Mouse (Mus musculus) mature B cell (primary cell): ENCODE data around the gene Rps23.
"Not testable (repeated sequence)": the region's sequence is repeated elsewhere in the genome, so short reads cannot be mapped to it uniquely, and the experiment has no call there.

Source experiments
- in situ Hi-C: fragments of 300-500 bp; cut with MboI; formaldehyde crosslinking; loops from 2 replicates; pipeline ENCODE4 v1.14.3; 2019

Rps23 gene

GRCm38 (mm10) chr13:90922751-90923612, at the start of gene Rps23:
Gene Rps23 (plus strand): TSS chr13:90922958.
- in situ Hi-C loops, result no loop called here

DNA sequence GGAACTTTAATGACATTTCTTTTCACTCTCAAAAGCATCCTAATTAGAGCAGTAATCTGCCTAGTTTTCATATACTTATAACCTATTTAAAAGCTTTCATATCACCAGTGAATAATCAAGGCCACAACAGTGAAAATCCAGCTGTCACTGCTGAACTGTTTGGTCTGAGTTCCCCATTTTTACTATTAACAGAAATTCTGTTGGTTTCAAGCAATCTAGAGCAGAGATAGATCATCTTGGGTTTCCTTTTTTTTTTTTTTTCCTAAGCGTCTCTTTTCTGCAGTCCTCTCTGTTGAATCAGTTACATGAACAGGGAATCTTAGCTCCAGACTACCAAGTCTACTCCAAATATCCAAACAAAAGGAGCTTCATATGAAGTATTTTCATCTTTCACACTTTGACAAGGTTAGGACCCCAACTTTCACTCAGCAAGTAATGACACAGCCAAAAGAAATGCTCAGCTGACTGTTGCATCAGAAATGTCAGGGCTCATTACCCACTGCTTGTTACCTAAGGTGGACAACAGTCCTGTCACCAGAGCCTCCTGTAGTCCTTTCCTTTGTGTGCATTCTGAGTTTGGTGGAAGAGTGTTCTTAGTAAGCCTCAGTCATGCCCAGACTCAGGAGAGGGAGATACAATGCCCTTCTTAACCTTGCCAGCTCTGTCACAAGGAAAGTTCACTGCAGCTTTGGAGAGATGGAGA, 40.9 kb upstream of the Rps23 start:
- in situ Hi-C loops, result no loop called here

DNA sequence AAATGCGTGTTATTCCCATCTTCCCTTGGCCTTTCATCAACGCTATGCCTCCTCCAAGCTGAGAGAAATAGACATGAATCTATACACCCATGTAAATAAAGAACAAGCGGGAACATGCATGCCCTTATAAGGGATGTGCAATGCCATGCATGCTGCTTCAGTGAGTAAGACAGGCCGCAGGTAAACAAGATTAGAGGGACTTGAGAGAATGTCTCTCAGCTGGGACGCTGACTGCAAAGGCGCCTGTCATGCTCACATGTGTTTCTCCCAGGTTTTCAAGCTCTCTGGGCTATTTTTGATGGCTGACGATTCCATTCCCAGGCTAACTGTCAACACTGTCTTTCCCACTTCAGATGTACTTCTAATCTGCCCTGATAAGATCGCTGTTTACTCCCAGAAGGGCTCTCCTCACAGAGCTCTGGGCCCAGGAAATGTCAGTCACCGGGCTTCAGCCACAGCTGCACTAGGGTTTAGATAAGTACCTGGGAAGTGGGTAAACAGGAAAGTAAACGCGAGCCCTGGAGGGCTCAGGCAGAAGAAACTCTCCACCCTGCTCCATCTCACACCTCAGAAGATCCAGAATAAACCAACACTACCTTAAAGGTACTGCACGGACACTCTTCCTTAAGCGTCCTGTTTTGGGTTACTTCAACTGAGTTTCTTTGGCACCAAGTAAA, 36.8 kb upstream of the Rps23 start:
- in situ Hi-C loops, result no loop called here

- in situ Hi-C loops, result no loop called here
Measured at GRCm38 (mm10) chr13:90886568-90886983, 36.2 kb upstream of the Rps23 start.

GRCm38 (mm10) chr13:90890111-90890510, 32.6 kb upstream of the Rps23 start:
- in situ Hi-C loops, result no loop called here

DNA sequence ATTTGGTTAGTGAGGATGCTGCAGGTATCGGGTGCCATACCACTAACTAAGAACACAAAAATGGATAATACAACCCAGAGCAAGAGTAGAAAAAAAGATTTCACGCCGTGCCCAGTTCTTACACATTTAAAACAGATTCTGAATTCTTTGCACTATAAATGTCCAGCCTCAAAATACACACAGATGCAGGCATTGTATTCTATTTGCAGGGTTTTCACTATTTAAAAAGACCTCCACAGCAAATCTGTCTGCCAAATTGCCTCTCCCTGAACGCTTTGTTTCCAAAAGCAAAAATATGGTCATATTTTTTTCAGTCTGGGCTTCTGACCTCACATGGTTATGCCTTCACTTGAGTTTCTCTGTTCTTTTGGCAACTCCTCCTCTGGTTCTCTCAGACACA, 27.9 kb upstream of the Rps23 start:
- in situ Hi-C loops, result no loop called here

- in situ Hi-C loops, result no loop called here
Measured at GRCm38 (mm10) chr13:90896098-90896497, 26.7 kb upstream of the Rps23 start.

GRCm38 (mm10) chr13:90896821-90897220, 25.9 kb upstream of the Rps23 start:
- in situ Hi-C loops, result no loop called here

- in situ Hi-C loops, result no loop called here
Measured at GRCm38 (mm10) chr13:90905176-90905575, 17.6 kb upstream of the Rps23 start, which contains the start of gene Atp6ap1l. Gene Atp6ap1l (minus strand): TSS chr13:90905355.

DNA sequence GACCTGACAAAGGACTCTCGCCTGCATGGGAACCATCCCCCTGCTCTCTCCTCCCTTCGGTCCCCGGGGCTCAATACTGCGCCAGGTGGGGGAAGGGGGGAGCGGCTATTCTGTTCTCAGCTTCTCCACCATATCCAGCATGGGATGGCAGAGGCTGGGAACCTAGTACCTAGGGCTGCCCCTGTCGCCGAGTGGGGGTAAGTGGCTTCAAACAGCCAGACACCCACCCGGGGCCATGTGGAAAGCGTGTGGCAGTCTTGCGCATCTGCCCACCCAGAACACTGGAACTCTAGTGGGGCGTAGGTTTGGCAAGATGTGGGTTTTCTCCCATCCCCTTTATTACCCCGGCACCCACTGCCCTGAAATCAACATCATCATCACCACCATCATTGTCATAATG, 15.4 kb upstream of the Rps23 start:
- in situ Hi-C loops, result no loop called here

GRCm38 (mm10) chr13:90912760-90913674, 9.7 kb upstream of the Rps23 start:
- in situ Hi-C loops, result no loop called here

- in situ Hi-C loops, result no loop called here
Measured at GRCm38 (mm10) chr13:90913675-90914192, 9.0 kb upstream of the Rps23 start.

- in situ Hi-C loops, result no loop called here
Measured at GRCm38 (mm10) chr13:90914721-90915120, 8.0 kb upstream of the Rps23 start.

DNA sequence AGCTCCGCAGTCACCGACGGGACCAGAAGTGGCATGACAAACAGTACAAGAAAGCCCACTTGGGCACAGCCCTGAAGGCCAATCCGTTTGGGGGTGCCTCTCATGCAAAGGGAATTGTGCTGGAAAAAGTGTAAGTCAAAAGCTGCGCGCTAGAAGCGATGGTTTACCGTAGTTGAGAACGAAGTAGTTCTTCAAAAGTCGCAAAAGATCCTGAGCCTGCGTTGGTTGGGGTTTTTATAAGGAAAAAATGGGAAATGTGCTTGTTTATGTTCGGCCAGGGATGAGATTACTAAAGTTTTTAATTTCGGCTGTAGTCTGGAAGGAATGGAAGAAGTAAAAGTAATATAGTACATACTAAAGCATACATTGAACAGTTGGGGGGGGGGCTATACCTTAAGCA, 859 bp downstream of the Rps23 start:
- in situ Hi-C loops, result not testable (repeated sequence)

DNA sequence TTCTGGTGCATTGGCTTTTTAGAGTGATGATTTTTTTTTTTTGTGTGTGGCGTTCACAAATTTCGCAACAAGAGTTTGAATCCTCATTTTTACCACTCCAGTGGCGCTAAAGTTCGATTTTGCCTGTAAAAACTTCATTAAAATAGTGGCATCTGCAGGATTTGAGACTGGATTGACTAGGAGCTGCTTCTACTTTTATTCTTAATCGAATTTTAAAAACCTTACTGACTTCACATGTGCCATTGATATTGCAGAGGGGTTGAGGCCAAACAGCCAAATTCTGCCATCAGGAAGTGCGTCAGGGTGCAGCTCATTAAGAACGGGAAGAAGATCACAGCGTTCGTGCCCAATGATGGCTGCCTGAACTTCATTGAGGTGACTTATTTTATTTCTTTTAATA, 1.3 kb downstream of the Rps23 start:
- in situ Hi-C loops, result no loop called here

GRCm38 (mm10) chr13:90925191-90925590, 2.4 kb downstream of the Rps23 start:
- in situ Hi-C loops, result loop anchor here (25.0 kb wide), 1 partner anchor 712 kb away; no protein-coding TSS in a partner anchor

DNA sequence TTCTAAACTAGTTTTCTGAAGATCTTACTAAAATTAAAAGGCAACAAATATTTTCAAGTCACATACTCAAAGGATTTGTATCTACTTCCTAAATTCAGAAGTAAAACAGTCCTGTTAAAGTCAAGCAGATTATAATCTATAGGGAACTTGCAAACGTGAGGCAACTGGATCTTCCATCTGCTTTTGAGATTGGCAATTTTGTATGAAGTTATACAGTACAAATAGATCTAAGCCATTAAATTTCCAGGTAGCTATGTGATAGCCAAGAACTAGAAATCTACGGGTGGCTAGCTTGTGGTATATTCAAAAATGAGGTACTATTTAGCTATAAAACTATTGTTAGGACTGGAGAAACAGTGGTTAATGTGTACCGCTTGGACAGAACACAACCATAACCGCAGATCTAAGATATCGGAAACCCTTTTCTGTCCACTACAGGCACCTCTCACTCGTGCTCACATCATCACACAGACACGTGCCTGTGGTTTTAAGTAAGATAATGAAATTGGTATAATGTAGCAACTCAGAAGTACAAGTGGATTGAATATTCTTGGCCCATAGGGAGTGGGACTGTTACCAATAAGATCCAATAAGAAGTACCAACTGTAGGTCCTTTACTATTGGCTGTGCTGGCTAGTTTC, 3.5 kb downstream of the Rps23 start:
- in situ Hi-C loops, result loop anchor here (25.0 kb wide), 1 partner anchor 711 kb away; no protein-coding TSS in a partner anchor

DNA sequence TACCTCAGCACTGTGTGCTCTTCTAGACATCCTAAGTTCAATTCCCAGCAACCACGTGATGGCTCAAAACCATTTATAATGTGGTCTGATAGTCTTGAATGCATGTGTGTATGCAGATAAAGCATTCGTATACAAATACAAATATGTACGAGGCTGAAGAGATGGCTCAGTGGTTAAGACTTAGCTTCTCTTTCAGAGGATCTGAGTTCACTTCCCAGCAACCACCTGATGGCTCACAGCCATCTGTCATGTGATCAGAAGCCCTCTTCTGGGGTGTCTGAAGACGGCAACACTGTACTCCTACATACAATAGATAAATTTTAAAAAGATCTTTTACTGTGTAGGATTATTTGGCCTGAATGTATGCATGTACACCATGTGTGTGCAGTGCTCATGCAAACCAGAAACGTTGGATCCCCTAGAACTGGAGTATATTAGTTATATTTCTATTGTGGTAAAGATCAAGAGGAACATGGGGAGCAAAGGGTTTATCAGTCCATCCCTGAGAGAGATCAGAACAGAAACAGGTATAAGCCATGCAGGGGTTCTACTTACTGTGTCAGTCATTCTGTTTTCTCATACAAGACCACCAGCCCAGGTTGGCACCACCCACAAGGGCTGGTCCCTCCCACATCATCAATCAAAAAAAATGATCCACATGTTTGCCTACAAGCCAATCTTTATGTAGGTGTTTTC, 4.3 kb downstream of the Rps23 start:
- in situ Hi-C loops, result loop anchor here (25.0 kb wide), 1 partner anchor 710 kb away; no protein-coding TSS in a partner anchor

GRCm38 (mm10) chr13:90928266-90928665, 5.5 kb downstream of the Rps23 start:
- in situ Hi-C loops, result loop anchor here (25.0 kb wide), 1 partner anchor 709 kb away; no protein-coding TSS in a partner anchor

GRCm38 (mm10) chr13:90929847-90930246, 7.1 kb downstream of the Rps23 start:
- in situ Hi-C loops, result loop anchor here (25.0 kb wide), 1 partner anchor 707 kb away; no protein-coding TSS in a partner anchor
